Mouse (Mus musculus): ENCODE results near the gene Gm13285. TPM values are rescaled to one million over a fixed set of nuclear protein-coding genes. Genes with fewer than 3 reads are reported as not detected.
A peak's percentile ranks its signal among the peaks of the same experiment; 100 is the strongest.
"Not testable (repeated sequence)": the region's sequence is repeated elsewhere in the genome, so short reads cannot be mapped to it uniquely, and the experiment has no call there.

Gm13285 gene
- 0.36 TPM in 1 of 2 replicates, not detected in the other for total RNA-seq (2021)
- long read RNA-seq: 0 reads

GRCm38 (mm10) chr4:88799365-88799764 is at the start of gene Gm13285:
TSS of gene Gm13285 (plus strand) at chr4:88799665.
- not testable (repeated sequence) for DNase-seq

DNA sequence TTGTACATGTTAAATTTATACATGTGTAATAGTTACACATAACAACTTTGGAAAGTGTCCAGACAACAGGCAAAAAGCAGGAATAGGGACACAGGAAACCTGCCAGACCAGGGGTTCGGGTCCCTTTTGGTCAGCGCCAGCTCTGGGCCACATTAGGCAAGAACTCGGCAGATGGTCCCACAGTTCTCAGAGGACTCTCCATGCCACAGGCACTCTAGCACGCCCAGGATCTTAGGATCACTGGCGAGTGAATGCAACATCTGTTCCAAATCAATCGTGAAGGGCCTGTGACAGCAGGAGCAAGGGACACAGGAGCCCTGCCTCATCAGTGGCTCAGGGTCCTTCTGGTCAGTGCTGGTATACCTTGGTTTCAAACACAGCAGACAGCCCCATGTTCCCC is 49.5 kb upstream of the Gm13285 start:
- no peak for DNase-seq

- peak; percentile 27 for DNase-seq
Observed at GRCm38 (mm10) chr4:88754818-88755340, 44.6 kb upstream of the Gm13285 start, which contains the start of gene Gm13271. TSS of gene Gm13271 (plus strand) at chr4:88754868.

DNA sequence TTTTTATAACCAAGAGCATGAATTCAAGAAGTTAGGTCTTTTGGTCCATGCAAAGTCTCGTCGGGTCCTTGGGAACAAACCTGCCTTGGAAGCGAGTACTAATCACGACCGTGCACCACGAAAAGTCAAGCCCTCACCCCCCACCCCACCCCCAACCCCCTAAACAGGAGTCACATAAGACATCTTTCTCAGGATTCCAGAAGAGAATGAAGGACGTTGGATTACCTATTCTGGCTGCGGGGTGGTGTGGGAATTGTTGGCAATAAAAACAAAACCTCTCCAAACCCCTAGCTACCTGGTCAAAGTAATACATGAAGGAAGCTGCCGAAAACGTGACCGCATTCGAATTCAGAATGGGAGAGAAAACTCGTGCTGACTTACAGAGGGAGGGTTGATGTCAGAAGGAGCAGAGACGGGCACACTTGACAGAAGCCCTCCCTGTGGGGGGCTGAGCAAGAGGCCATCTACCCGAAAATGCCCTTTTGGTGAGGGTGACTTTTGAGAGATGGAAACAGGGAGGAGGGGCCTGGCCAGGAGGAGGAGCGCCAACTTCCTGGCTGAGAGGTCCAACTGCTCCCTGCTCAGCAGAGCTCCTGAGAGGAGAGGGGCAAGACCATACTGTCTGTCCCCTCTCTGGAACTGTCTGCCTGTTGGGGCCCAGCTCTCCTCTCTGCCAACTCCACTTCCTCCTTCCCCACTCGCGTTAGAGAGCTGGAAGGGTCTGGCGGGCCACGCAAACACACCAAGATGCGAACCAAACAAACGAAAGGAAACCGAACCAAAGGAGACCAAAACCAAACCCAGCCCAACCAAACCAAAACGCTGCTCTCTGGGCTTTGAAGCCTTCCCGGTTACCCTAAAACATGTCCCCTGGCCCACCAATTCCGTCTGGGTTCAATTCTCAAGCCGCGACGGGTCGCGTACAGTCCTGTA is 42.6 kb upstream of the Gm13285 start:
- not testable (repeated sequence) for DNase-seq

- peak; percentile 77 for DNase-seq
Observed at GRCm38 (mm10) chr4:88757628-88758031, 41.8 kb upstream of the Gm13285 start.

DNA sequence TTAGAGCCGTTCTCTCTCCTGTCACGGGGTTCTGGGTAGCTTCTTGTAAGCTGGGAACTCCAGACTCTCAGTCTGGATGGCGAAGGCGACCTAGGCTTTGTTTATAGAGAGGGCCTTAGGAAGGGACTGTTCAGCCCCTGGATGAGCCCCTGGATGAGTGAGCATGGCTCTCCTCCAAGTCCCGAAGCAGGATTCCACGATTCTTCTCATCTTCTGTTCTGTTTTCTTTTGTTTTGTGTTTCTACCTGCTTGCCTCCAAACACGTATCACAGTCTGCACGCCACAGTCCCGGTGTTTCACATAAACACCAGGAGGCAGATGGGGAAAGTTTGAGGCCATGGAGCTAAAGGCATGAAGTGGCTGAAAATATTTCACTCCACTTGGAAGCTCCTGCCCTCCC is 40.7 kb upstream of the Gm13285 start:
- not testable (repeated sequence) for DNase-seq

DNA sequence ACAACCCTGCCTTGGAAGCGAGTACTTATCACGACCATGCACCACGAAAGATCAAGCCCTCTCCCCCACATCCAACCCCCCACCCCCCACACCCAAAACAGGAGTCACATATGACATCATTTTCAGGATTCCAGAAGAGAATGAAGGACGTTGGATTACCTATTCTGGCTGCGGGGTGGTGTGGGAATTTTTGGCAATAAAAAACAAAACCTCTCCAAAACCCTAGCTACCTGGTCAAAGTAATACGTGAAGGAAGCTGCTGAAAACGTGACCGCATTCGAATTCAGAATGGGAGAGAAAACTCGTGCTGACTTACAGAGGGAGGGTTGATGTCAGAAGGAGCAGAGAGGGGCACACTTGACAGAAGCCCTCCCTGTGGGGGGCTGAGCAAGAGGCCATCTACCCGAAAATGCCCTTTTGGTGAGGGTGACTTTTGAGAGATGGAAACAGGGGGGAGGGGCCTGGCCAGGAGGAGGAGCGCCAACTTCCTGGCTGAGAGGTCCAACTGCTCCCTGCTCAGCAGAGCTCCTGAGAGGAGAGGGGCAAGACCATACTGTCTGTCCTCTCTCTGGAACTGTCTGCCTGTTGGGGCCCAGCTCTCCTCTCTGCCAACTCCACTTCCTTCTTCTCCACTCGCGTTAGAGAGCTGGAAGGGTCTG is 39.7 kb upstream of the Gm13285 start, which contains the start of gene Gm13283:
Gene Gm13283, plus strand, starts transcription at position 510 of the 659 bp plus-strand sequence.
- DNase-seq: not testable (repeated sequence)

DNA sequence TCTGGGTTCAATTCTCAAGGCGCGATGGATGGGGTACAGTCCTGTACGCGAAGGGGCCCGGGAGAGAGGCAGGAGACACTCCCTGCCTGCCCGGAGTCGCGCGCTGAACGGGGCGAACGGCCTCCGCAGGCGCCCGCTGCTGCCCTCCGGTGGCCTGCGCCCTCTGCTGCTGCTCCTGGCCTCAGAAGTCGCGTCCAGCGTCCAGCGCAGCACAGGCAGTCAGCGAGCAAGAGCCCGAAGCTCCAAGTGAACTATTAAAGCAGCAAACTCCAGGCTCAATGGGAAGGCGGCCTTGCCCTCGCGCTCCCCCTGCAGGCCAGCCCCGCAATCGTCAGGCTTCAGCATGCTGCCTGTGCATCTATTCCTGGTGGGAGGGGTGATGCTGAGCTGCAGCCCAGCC is 39.0 kb upstream of the Gm13285 start:
- DNase-seq: peak; percentile 75

GRCm38 (mm10) chr4:88761776-88762175 is 37.7 kb upstream of the Gm13285 start:
- DNase-seq: peak; percentile 31

DNA sequence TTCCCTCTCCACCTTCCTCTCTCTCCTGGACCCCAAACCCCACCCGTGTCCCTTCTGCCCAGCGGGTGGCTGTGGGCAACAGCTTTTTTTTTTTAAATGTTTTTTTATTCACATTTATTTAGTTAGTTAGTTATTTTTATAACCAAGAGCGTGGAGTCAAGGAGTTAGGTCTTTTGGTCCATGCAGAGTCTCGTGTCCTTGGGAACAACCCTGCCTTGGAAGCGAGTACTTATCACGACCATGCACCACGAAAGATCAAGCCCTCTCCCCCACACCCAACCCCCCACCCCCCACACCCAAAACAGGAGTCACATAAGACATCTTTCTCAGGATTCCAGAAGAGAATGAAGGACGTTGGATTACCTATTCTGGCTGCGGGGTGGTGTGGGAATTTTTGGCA is 37.1 kb upstream of the Gm13285 start:
- not testable (repeated sequence) for DNase-seq

DNA sequence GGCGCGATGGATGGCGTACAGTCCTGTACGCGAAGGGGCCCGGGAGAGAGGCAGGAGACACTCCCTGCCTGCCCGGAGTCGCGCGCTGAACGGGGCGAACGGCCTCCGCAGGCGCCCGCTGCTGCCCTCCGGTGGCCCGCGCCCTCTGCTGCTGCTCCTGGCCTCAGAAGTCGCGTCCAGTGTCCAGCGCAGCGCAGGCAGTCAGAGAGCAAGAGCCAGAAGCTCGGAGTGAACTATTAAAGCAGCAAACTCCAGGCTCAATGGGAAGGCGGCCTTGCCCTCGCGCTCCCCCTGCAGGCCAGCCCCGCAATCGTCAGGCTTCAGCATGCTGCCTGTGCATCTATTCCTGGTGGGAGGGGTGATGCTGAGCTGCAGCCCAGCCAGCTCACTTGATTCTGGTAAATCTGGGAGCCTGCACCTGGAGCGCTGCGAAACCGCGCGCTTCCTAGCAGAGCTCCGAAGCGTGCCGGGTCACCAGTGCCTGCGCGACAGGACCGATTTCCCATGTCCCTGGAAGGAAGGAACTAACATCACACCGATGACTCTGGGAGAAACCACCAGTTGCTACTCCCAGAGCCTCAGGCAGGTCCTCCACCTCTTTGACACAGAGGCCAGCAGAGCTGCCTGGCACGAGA is 36.0 kb upstream of the Gm13285 start:
- DNase-seq: peak; percentile 50

- DNase-seq: not testable (repeated sequence)
Observed at GRCm38 (mm10) chr4:88773534-88773933, 25.9 kb upstream of the Gm13285 start, which contains the start of gene Gm13290. TSS of gene Gm13290 (plus strand) at chr4:88773834.

DNA sequence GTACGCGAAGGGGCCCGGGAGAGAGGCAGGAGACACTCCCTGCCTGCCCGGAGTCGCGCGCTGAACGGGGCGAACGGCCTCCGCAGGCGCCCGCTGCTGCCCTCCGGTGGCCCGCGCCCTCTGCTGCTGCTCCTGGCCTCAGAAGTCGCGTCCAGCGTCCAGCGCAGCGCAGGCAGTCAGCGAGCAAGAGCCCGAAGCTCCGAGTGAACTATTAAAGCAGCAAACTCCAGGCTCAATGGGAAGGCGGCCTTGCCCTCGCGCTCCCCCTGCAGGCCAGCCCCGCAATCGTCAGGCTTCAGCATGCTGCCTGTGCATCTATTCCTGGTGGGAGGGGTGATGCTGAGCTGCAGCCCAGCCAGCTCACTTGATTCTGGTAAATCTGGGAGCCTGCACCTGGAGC is 22.8 kb upstream of the Gm13285 start, which contains the start of gene Gm13289:
Gene Gm13289, plus strand, starts transcription at position 301 of the 400 bp plus-strand sequence.
- DNase-seq: not testable (repeated sequence)

DNA sequence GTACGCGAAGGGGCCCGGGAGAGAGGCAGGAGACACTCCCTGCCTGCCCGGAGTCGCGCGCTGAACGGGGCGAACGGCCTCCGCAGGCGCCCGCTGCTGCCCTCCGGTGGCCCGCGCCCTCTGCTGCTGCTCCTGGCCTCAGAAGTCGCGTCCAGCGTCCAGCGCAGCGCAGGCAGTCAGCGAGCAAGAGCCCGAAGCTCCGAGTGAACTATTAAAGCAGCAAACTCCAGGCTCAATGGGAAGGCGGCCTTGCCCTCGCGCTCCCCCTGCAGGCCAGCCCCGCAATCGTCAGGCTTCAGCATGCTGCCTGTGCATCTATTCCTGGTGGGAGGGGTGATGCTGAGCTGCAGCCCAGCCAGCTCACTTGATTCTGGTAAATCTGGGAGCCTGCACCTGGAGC is 19.9 kb upstream of the Gm13285 start, which contains the start of gene Gm13272:
Gene Gm13272, plus strand, starts transcription at position 301 of the 400 bp plus-strand sequence.
- DNase-seq: not testable (repeated sequence)

GRCm38 (mm10) chr4:88780320-88780719 is 19.1 kb upstream of the Gm13285 start:
- DNase-seq: not testable (repeated sequence)

- not testable (repeated sequence) for DNase-seq
Observed at GRCm38 (mm10) chr4:88781831-88782230, 17.6 kb upstream of the Gm13285 start, which contains the start of gene Ifnz. TSS of gene Ifnz (plus strand) at chr4:88782131.

DNA sequence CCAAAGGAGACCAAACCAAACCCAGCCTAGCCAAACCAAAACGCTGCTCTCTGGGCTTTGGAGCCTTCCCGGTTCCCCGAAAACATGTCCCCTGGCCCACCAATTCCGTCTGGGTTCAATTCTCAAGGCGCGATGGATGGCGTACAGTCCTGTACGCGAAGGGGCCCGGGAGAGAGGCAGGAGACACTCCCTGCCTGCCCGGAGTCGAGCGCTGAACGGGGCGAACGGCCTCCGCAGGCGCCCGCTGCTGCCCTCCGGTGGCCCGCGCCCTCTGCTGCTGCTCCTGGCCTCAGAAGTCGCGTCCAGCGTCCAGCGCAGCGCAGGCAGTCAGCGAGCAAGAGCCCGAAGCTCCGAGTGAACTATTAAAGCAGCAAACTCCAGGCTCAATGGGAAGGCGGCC is 17.1 kb upstream of the Gm13285 start:
- peak; percentile 22 for DNase-seq

DNA sequence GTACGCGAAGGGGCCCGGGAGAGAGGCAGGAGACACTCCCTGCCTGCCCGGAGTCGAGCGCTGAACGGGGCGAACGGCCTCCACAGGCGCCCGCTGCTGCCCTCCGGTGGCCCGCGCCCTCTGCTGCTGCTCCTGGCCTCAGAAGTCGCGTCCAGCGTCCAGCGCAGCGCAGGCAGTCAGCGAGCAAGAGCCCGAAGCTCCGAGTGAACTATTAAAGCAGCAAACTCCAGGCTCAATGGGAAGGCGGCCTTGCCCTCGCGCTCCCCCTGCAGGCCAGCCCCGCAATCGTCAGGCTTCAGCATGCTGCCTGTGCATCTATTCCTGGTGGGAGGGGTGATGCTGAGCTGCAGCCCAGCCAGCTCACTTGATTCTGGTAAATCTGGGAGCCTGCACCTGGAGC is 14.1 kb upstream of the Gm13285 start, which contains the start of gene Gm13276:
Gene Gm13276, plus strand, starts transcription at position 301 of the 400 bp plus-strand sequence.
- DNase-seq: not testable (repeated sequence)

DNA sequence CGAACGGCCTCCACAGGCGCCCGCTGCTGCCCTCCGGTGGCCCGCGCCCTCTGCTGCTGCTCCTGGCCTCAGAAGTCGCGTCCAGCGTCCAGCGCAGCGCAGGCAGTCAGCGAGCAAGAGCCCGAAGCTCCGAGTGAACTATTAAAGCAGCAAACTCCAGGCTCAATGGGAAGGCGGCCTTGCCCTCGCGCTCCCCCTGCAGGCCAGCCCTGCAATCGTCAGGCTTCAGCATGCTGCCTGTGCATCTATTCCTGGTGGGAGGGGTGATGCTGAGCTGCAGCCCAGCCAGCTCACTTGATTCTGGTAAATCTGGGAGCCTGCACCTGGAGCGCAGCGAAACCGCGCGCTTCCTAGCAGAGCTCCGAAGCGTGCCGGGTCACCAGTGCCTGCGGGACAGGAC is 11.1 kb upstream of the Gm13285 start, which contains the start of gene Gm13277:
Gene Gm13277, plus strand, starts transcription at position 231 of the 400 bp plus-strand sequence.
- peak; percentile 60 for DNase-seq

GRCm38 (mm10) chr4:88791250-88791649 is 8.2 kb upstream of the Gm13285 start, which contains the start of gene Gm13278:
TSS of gene Gm13278 (plus strand) at chr4:88791550.
- not testable (repeated sequence) for DNase-seq

DNA sequence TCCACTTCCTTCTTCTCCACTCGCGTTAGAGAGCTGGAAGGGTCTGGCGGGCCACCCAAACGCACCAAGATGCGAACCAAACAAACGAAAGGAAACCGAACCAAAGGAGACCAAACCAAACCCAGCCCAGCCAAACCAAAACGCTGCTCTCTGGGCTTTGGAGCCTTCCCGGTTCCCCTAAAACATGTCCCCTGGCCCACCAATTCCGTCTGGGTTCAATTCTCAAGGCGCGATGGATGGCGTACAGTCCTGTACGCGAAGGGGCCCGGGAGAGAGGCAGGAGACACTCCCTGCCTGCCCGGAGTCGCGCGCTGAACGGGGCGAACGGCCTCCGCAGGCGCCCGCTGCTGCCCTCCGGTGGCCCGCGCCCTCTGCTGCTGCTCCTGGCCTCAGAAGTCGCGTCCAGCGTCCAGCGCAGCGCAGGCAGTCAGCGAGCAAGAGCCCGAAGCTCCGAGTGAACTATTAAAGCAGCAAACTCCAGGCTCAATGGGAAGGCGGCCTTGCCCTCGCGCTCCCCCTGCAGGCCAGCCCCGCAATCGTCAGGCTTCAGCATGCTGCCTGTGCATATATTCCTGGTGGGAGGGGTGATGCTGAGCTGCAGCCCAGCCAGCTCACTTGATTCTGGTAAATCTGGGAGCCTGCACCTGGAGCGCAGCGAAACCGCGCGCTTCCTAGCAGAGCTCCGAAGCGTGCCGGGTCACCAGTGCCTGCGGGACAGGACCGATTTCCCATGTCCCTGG is 5.4 kb upstream of the Gm13285 start, which contains the start of gene Gm13275:
Gene Gm13275, plus strand, starts transcription at position 552 of the 740 bp plus-strand sequence.
- peak; percentile 17 for DNase-seq

All from adrenal gland, postnatal 25 days (tissue).